In genomic region chr10:17725644-17726372, GRCm38 (mm10) we compare ENCODE assay signal across 7 mouse cellular contexts. TPM values are rescaled to one million over a fixed set of nuclear protein-coding genes. Genes with fewer than 3 reads are reported as not detected.
DNase-seq lines count a peak whose midpoint lies in the region; ATAC-seq lines count a peak whose summit lies in the region.

No protein-coding gene starts in this region.

- no peak for ATAC-seq in megakaryocyte, adult 5-6 weeks (ENCODE audit: poor library complexity, severe bottlenecking)
- no peak for ATAC-seq in forebrain, embryonic 16.5 days

- 61% methylated on average over 7 of the region's 7 CpGs for WGBS in forebrain, embryonic 16.5 days
- 31% methylated on average over 7 of the region's 7 CpGs for WGBS in limb, embryonic 10.5 days

- peak overlapping the region; percentile 93 for H3K4me3 ChIP-seq in megakaryocyte, embryonic 14.5 days (replicated peaks)
- H3K4me3 ChIP-seq in forebrain, embryonic 16.5 days (replicated peaks; ENCODE audit: low read length): peak overlapping the region; percentile 18
- H3K4me3 ChIP-seq in limb, embryonic 10.5 days: peak overlapping the region; percentile 96

- H3K27me3 ChIP-seq in megakaryocyte, embryonic 14.5 days (replicated peaks): no peaks in the 10 kb centered on the region
- no peaks in the 10 kb centered on the region for H3K27me3 ChIP-seq in forebrain, embryonic 16.5 days (replicated peaks; ENCODE audit: control insufficient read depth, insufficient read depth, low read length)
- no peaks in the 10 kb centered on the region for H3K27me3 ChIP-seq in limb, embryonic 10.5 days (ENCODE audit: low read depth, poor library complexity, severe bottlenecking)

- H3K9me3 ChIP-seq in megakaryocyte, embryonic 14.5 days: no peaks in the 10 kb centered on the region
- H3K9me3 ChIP-seq in forebrain, embryonic 16.5 days (ENCODE audit: control insufficient read depth, low read length): no peaks in the 10 kb centered on the region
- no peaks in the 10 kb centered on the region for H3K9me3 ChIP-seq in limb, embryonic 10.5 days (replicated peaks)

- H3K4me2 ChIP-seq in forebrain, embryonic 16.5 days (ENCODE audit: low read length): peak overlapping the region; percentile 43

- no peak for DNase-seq in limb, embryonic 10.5 days (ENCODE audit: low spot score)
- DNase-seq in retina, adult 2 months (ENCODE audit: low read depth, low spot score): peak; percentile 57
- no peak for DNase-seq in urinary bladder, adult 2 months (ENCODE audit: low spot score)
- DNase-seq in layer of hippocampus, adult 9-10 months (ENCODE audit: low spot score): no peak

- H3K36me3 ChIP-seq in megakaryocyte, embryonic 14.5 days (replicated peaks; ENCODE audit: low read length): peaks cover 29% of the 10 kb centered on the region
- no peaks in the 10 kb centered on the region for H3K36me3 ChIP-seq in forebrain, embryonic 16.5 days (ENCODE audit: control insufficient read depth, insufficient read depth)
- H3K36me3 ChIP-seq in limb, embryonic 10.5 days: peaks cover 14% of the 10 kb centered on the region

- H3K4me1 ChIP-seq in megakaryocyte, embryonic 14.5 days: peaks cover 38% of the 10 kb centered on the region
- H3K4me1 ChIP-seq in forebrain, embryonic 16.5 days (replicated peaks; ENCODE audit: control insufficient read depth, insufficient read depth, low read length): peaks cover 16% of the 10 kb centered on the region
- H3K4me1 ChIP-seq in limb, embryonic 10.5 days: peaks cover 52% of the 10 kb centered on the region

- no peak overlapping the region for H3K27ac ChIP-seq in forebrain, embryonic 16.5 days (ENCODE audit: low read length)
- H3K27ac ChIP-seq in limb, embryonic 10.5 days: peak overlapping the region; percentile 30; the same call in 1 of the 2 replicates

- H3K9ac ChIP-seq in forebrain, embryonic 16.5 days (replicated peaks; ENCODE audit: low read depth, low read length): no peak overlapping the region

RNA-seq across cellular contexts. Expression of gene Cited2, which starts 2.8 kb away (rescaled TPM):
- 476 and 713 TPM in 2 replicates for polyA plus RNA-seq in megakaryocyte, embryonic 14.5 days (2012; ENCODE audit: insufficient read depth, low replicate concordance)
- total RNA-seq in megakaryocyte, adult 5-6 weeks (2015): 133 and 151 TPM in 2 replicates
- total RNA-seq in megakaryocyte, adult 5-6 weeks (2017): 55.1 and 85.7 TPM in 2 replicates
- polyA plus RNA-seq in forebrain, embryonic 16.5 days (2015; fragmentation: Nextera tagmentation; extraction: Ambion mirVana): 55.9 and 65.7 TPM in 2 replicates
- polyA plus RNA-seq in limb, embryonic 10.5 days (2016; fragmentation: Nextera tagmentation; extraction: Ambion mirVana): 49.9 and 52.4 TPM in 2 replicates
- polyA plus RNA-seq in urinary bladder, adult 2 months (2012; rRNA removed): 21.5 and 24.2 TPM in 2 replicates

Comparison
In these comparisons a context has a peak if more than half of its experiments do, and no peak if none do; other contexts are left out.
1. H3K4me3 ChIP-seq: peak in every context shown above with its lines; median percentile 96 in limb, embryonic 10.5 days; 93 in megakaryocyte, embryonic 14.5 days; 18 in forebrain, embryonic 16.5 days.